Comparison of ENCODE assay signal across 8 mouse cellular contexts in the genomic region with DNA sequence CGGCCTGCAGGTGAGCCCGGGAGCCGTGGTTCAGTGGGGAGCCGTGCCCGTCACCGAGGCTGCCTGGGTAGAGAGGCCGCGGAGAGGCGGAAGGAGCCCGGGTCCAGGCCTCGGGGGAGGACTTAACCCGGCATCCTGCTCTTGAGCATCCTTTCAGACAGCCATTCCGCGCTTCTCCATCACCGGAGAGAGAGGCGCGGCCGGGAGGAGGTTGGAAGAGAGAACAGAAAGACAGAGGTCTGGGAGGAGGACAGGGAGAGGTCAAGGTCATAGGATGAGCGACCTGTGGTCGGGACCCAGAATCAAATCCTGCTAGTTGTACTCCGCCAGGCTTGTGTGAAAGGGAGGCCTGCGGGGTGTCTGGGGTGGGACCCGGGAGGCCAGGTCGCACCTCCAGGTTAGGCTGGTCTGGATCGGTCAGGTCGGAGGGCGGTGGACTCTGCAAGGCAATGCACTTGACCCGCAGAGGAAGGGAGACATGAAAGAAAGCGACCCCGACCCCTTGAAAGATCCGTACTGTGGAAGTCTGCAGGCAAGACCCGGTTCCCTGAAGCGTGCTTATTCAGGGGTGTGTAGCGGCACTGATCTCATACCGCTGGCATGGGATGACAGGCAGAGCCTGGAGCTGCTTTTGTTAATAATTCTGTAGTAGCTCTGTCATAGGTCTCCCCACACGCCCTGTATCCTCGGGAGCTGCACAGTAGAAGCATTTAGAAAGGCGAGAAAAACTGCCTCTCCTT. TPM values are rescaled to one million over a fixed set of nuclear protein-coding genes. Genes with fewer than 3 reads are reported as not detected.
DNase-seq lines count a peak whose midpoint lies in the region; ATAC-seq and TF ChIP-seq lines count a peak whose summit lies in the region.

No protein-coding gene starts in this region.

- H3K4me3 ChIP-seq in lung, embryonic 14.5 days (ENCODE audit: low read depth, low read length) = peak overlapping the region; percentile 94
- H3K4me3 ChIP-seq in embryonic facial prominence, embryonic 10.5 days = peak overlapping the region; percentile 93
- H3K4me3 ChIP-seq in hindbrain, postnatal 0 days (ENCODE audit: low read length) = peak overlapping the region; percentile 99
- peak overlapping the region; percentile 98 for H3K4me3 ChIP-seq in midbrain, embryonic 12.5 days

- no peak for DNase-seq in lung, embryonic 14.5 days
- no peak for DNase-seq in lung, postnatal 4 days
- no peak for DNase-seq in embryonic facial prominence, embryonic 10.5 days (ENCODE audit: low spot score)
- DNase-seq in hindbrain, postnatal 0 days (ENCODE audit: low spot score) = peak; percentile 50
- no peak for DNase-seq in layer of hippocampus, postnatal 25 days (ENCODE audit: extremely low spot score in 1 of 2, low spot score in 1 of 2)
- no peak for DNase-seq in left cerebral cortex, adult 9 months (ENCODE audit: low spot score in 2 of 2)
- no peak for DNase-seq in ovary, postnatal 10 days (ENCODE audit: low spot score)

- H3K27me3 ChIP-seq in lung, embryonic 14.5 days (ENCODE audit: insufficient read depth, low read length) = no peaks in the 10 kb centered on the region
- H3K27me3 ChIP-seq in embryonic facial prominence, embryonic 10.5 days (replicated peaks; ENCODE audit: low read depth, poor library complexity, severe bottlenecking) = peaks cover 6% of the 10 kb centered on the region; the same call in 1 of the 2 replicates
- no peaks in the 10 kb centered on the region for H3K27me3 ChIP-seq in hindbrain, postnatal 0 days (ENCODE audit: insufficient read depth, low read length)
- no peaks in the 10 kb centered on the region for H3K27me3 ChIP-seq in midbrain, embryonic 12.5 days

- H3K4me2 ChIP-seq in lung, embryonic 14.5 days = peak overlapping the region; percentile 95
- peak overlapping the region; percentile 92 for H3K4me2 ChIP-seq in hindbrain, postnatal 0 days (ENCODE audit: low read depth, low read length)
- H3K4me2 ChIP-seq in midbrain, embryonic 12.5 days (replicated peaks) = peak overlapping the region; percentile 98

- peaks cover 7% of the 10 kb centered on the region for H3K36me3 ChIP-seq in lung, embryonic 14.5 days (ENCODE audit: insufficient read depth)
- peaks cover 15% of the 10 kb centered on the region for H3K36me3 ChIP-seq in embryonic facial prominence, embryonic 10.5 days (replicated peaks)
- peaks cover 5% of the 10 kb centered on the region; the same call in 1 of the 2 replicates for H3K36me3 ChIP-seq in hindbrain, postnatal 0 days (ENCODE audit: insufficient read depth, low read length)
- peaks cover 9% of the 10 kb centered on the region for H3K36me3 ChIP-seq in midbrain, embryonic 12.5 days

- TF ChIP-seq CTCF in lung, embryonic 14.5 days (IDR thresholded peaks at IDR 0.05; ENCODE audit: low read depth) = no peak
- TF ChIP-seq CTCF in hindbrain, postnatal 0 days (IDR thresholded peaks at IDR 0.05; ENCODE audit: low read depth) = no peak

- ATAC-seq in lung, embryonic 14.5 days (ENCODE audit: insufficient read depth) = peak; percentile 3; the same call in 1 of the 2 replicates
- ATAC-seq in hindbrain, postnatal 0 days = peak; percentile 6; the same call in 1 of the 2 replicates
- ATAC-seq in midbrain, embryonic 12.5 days (ENCODE audit: low FRiP score, low read depth) = peak; percentile 56

- peak overlapping the region; percentile 74 for H3K9ac ChIP-seq in lung, embryonic 14.5 days
- peak overlapping the region; percentile 98 for H3K9ac ChIP-seq in hindbrain, postnatal 0 days (replicated peaks; ENCODE audit: low read length)
- peak overlapping the region; percentile 94 for H3K9ac ChIP-seq in midbrain, embryonic 12.5 days (replicated peaks)

- H3K9me3 ChIP-seq in lung, embryonic 14.5 days (ENCODE audit: low read depth, low read length) = no peaks in the 10 kb centered on the region
- no peaks in the 10 kb centered on the region for H3K9me3 ChIP-seq in embryonic facial prominence, embryonic 10.5 days
- no peaks in the 10 kb centered on the region for H3K9me3 ChIP-seq in hindbrain, postnatal 0 days (ENCODE audit: low read length)
- no peaks in the 10 kb centered on the region for H3K9me3 ChIP-seq in midbrain, embryonic 12.5 days

- 1% methylated on average over 38 of the region's 38 CpGs for WGBS in lung, embryonic 14.5 days
- WGBS in embryonic facial prominence, embryonic 10.5 days = 2% methylated on average over 38 of the region's 38 CpGs
- WGBS in hindbrain, postnatal 0 days = under 1% methylated on average over 38 of the region's 38 CpGs
- 1% methylated on average over 38 of the region's 38 CpGs for WGBS in midbrain, embryonic 12.5 days

- H3K4me1 ChIP-seq in lung, embryonic 14.5 days (ENCODE audit: insufficient read depth) = peaks cover 8% of the 10 kb centered on the region
- H3K4me1 ChIP-seq in embryonic facial prominence, embryonic 10.5 days = peaks cover 54% of the 10 kb centered on the region
- H3K4me1 ChIP-seq in hindbrain, postnatal 0 days (ENCODE audit: insufficient read depth, low read length) = peaks cover 18% of the 10 kb centered on the region
- peaks cover 36% of the 10 kb centered on the region for H3K4me1 ChIP-seq in midbrain, embryonic 12.5 days

- peak overlapping the region; percentile 19; the same call in 1 of the 2 replicates for H3K27ac ChIP-seq in lung, embryonic 14.5 days (ENCODE audit: low read depth)
- H3K27ac ChIP-seq in embryonic facial prominence, embryonic 10.5 days (replicated peaks) = peak overlapping the region; percentile 95
- H3K27ac ChIP-seq in hindbrain, postnatal 0 days = peak overlapping the region; percentile 95
- H3K27ac ChIP-seq in midbrain, embryonic 12.5 days (replicated peaks) = peak overlapping the region; percentile 79

RNA-seq across cellular contexts. Expression of a gene that starts 0.6 kb away (rescaled TPM):
- 382 and 392 TPM in 2 replicates for polyA plus RNA-seq in lung, embryonic 14.5 days (2014; fragmentation: Nextera tagmentation; extraction: Ambion mirVana)
- 432 and 438 TPM in 2 replicates for polyA plus RNA-seq in embryonic facial prominence, embryonic 10.5 days (2016; fragmentation: Nextera tagmentation; extraction: Ambion mirVana)
- total RNA-seq in hindbrain, postnatal 0 days (2014; rRNA removed) = 176 and 217 TPM in 2 replicates
- polyA plus RNA-seq in hindbrain, postnatal 0 days (2015; fragmentation: Nextera tagmentation; extraction: Ambion mirVana) = 583 and 596 TPM in 2 replicates
- polyA plus RNA-seq in midbrain, embryonic 12.5 days (2016; fragmentation: Nextera tagmentation; extraction: Ambion mirVana) = 394 and 399 TPM in 2 replicates
- total RNA-seq in layer of hippocampus, postnatal 25 days (2021) = 100 to 1,000 TPM; 182 to 190 TPM

RNA-seq across cellular contexts. Expression of a gene that starts 25.0 kb away (rescaled TPM):
- polyA plus RNA-seq in lung, embryonic 14.5 days (2014; fragmentation: Nextera tagmentation; extraction: Ambion mirVana) = 34.0 and 37.2 TPM in 2 replicates
- 42.4 and 43.2 TPM in 2 replicates for polyA plus RNA-seq in embryonic facial prominence, embryonic 10.5 days (2016; fragmentation: Nextera tagmentation; extraction: Ambion mirVana)
- 408 and 435 TPM in 2 replicates for total RNA-seq in hindbrain, postnatal 0 days (2014; rRNA removed)
- polyA plus RNA-seq in hindbrain, postnatal 0 days (2015; fragmentation: Nextera tagmentation; extraction: Ambion mirVana) = 151 and 166 TPM in 2 replicates
- polyA plus RNA-seq in midbrain, embryonic 12.5 days (2016; fragmentation: Nextera tagmentation; extraction: Ambion mirVana) = 93.4 and 97.2 TPM in 2 replicates
- total RNA-seq in layer of hippocampus, postnatal 25 days (2021) = 100 to 1,000 TPM; 168 to 172 TPM

RNA-seq across cellular contexts. Expression of a gene that starts 48.6 kb away (rescaled TPM):
- 517 and 566 TPM in 2 replicates for polyA plus RNA-seq in lung, embryonic 14.5 days (2014; fragmentation: Nextera tagmentation; extraction: Ambion mirVana)
- polyA plus RNA-seq in embryonic facial prominence, embryonic 10.5 days (2016; fragmentation: Nextera tagmentation; extraction: Ambion mirVana) = 399 and 480 TPM in 2 replicates
- total RNA-seq in hindbrain, postnatal 0 days (2014; rRNA removed) = 20.6 and 42.3 TPM in 2 replicates
- polyA plus RNA-seq in hindbrain, postnatal 0 days (2015; fragmentation: Nextera tagmentation; extraction: Ambion mirVana) = 92.0 and 99.5 TPM in 2 replicates
- polyA plus RNA-seq in midbrain, embryonic 12.5 days (2016; fragmentation: Nextera tagmentation; extraction: Ambion mirVana) = 240 and 287 TPM in 2 replicates
- 1 to 10 TPM; 5.2 to 5.7 TPM for total RNA-seq in layer of hippocampus, postnatal 25 days (2021)

RNA-seq across cellular contexts. Expression of a gene that starts 55.5 kb away (rescaled TPM):
- polyA plus RNA-seq in lung, embryonic 14.5 days (2014; fragmentation: Nextera tagmentation; extraction: Ambion mirVana) = 1.1 and 1.8 TPM in 2 replicates
- polyA plus RNA-seq in embryonic facial prominence, embryonic 10.5 days (2016; fragmentation: Nextera tagmentation; extraction: Ambion mirVana) = 0.97 and 1.6 TPM in 2 replicates
- total RNA-seq in hindbrain, postnatal 0 days (2014; rRNA removed) = 5.3 and 5.5 TPM in 2 replicates
- polyA plus RNA-seq in hindbrain, postnatal 0 days (2015; fragmentation: Nextera tagmentation; extraction: Ambion mirVana) = 2.7 and 3.0 TPM in 2 replicates
- polyA plus RNA-seq in midbrain, embryonic 12.5 days (2016; fragmentation: Nextera tagmentation; extraction: Ambion mirVana) = 0.39 and 0.89 TPM in 2 replicates
- 10 to 100 TPM; 21.2 to 22.2 TPM for total RNA-seq in layer of hippocampus, postnatal 25 days (2021)

Comparison
In these comparisons a context has a peak if more than half of its experiments do, and no peak if none do; other contexts are left out.
1. ATAC-seq: peak in every context shown above with its lines; median percentile 56 in midbrain, embryonic 12.5 days; 6 in hindbrain, postnatal 0 days; 3 in lung, embryonic 14.5 days.
2. H3K27ac ChIP-seq: peak in every context shown above with its lines; median percentile 95 in embryonic facial prominence, embryonic 10.5 days; 95 in hindbrain, postnatal 0 days; 79 in midbrain, embryonic 12.5 days; 19 in lung, embryonic 14.5 days.